Mouse (Mus musculus): Measurements from ENCODE around the gene Rnls. TPM values are rescaled to one million over a fixed set of nuclear protein-coding genes. Genes with fewer than 3 reads are reported as not detected.

Rnls gene
- polyA plus RNA-seq, 1 experiment, result 1.6 TPM

- no peak for TF ChIP-seq POLR2A (IDR thresholded peaks at IDR 0.05; ENCODE audit: low read depth, low read length)
- no peak for TF ChIP-seq CTCF (IDR thresholded peaks at IDR 0.05; ENCODE audit: borderline replicate concordance, insufficient read depth, low read length)
- Histone ChIP-seq H3K27ac (ENCODE audit: insufficient read depth, low read length) (no peak overlapping the region), H3K4me1 (ENCODE audit: control insufficient read depth, insufficient read depth, low read length) (peaks cover 3% of the 10 kb centered on the region; the same call in 1 of the 2 replicates), H3K4me3 (ENCODE audit: insufficient read depth, low read length) (no peak overlapping the region)
These were observed 290.7 kb downstream of the Rnls start for GRCm38 (mm10) chr19:33101093-33102007.

GRCm38 (mm10) chr19:33100598-33100997 lies 291.5 kb downstream of the Rnls start:
- TF ChIP-seq CTCF (IDR thresholded peaks at IDR 0.05; ENCODE audit: borderline replicate concordance, insufficient read depth, low read length) (no peak), POLR2A (IDR thresholded peaks at IDR 0.05; ENCODE audit: low read depth, low read length) (no peak)
- H3K4me1 ChIP-seq (ENCODE audit: control insufficient read depth, insufficient read depth, low read length), result peaks cover 3% of the 10 kb centered on the region; the same call in 1 of the 2 replicates

DNA sequence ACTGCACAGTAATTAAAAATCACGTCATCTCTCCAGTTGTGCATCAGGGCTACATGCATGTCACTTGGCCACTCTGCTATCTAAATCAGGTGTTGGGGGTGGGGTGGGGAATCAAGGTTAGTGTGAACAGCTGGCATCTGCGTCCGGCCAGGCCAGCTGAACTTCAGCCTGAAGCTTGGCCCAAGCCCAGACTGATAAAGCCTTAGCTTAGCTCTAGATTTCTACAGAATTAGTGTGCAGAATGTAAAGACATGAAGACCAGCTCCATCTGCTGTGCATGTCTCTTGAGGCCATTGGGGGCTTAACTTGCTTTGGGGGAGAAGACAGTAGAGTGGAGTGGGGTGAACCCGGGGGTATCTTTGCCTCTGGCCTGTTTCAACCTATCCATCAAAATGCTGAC lies 292.1 kb downstream of the Rnls start:
- peaks cover 3% of the 10 kb centered on the region; the same call in 1 of the 2 replicates for H3K4me1 ChIP-seq (ENCODE audit: control insufficient read depth, insufficient read depth, low read length)
- H3K27ac ChIP-seq (ENCODE audit: insufficient read depth, low read length), result no peak overlapping the region
- TF ChIP-seq CTCF (IDR thresholded peaks at IDR 0.05; ENCODE audit: borderline replicate concordance, insufficient read depth, low read length), result no peak
- no peak for TF ChIP-seq POLR2A (IDR thresholded peaks at IDR 0.05; ENCODE audit: low read depth, low read length)
- no peak overlapping the region for H3K4me3 ChIP-seq (ENCODE audit: insufficient read depth, low read length)

More at GRCm38 (mm10) chr19:33100598-33100997, 291.5 kb downstream of the Rnls start:
- Histone ChIP-seq H3K27ac (ENCODE audit: insufficient read depth, low read length) (no peak overlapping the region), H3K4me3 (ENCODE audit: insufficient read depth, low read length) (no peak overlapping the region)

DNA sequence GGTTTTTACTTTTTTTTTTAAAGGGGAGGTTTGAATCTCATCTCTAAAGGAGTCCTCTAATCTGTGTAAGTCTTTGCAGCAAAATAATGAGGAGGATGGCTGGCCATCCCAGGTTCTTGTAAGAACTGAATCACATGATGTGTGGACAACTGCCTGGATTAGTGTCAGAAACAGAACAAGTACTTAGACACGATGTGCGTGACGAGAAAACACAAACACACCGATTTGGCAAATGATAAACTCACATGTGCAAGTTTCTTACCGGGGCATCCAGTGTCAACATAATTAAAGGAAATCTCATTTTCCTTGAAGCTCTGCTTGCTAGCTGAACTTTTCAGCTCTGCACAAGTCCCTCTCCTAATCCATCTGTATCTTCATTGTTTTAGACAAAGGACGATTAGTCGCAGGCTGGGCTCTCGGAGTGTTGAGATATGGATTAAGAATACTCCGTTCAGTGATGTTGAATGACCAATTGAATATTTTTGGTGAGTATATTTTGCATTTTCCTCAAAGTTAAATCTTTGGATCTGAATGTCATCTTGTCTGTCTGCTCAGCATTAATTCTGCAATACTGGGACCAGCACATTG lies 292.8 kb downstream of the Rnls start:
- TF ChIP-seq CTCF (IDR thresholded peaks at IDR 0.05; ENCODE audit: borderline replicate concordance, insufficient read depth, low read length) (no peak), POLR2A (IDR thresholded peaks at IDR 0.05; ENCODE audit: low read depth, low read length) (no peak)
- Histone ChIP-seq H3K4me3 (ENCODE audit: insufficient read depth, low read length) (no peak overlapping the region), H3K27ac (ENCODE audit: insufficient read depth, low read length) (no peak overlapping the region), H3K4me1 (ENCODE audit: control insufficient read depth, insufficient read depth, low read length) (peaks cover 3% of the 10 kb centered on the region; the same call in 1 of the 2 replicates)

GRCm38 (mm10) chr19:33097691-33098090 lies 294.4 kb downstream of the Rnls start:
- TF ChIP-seq POLR2A (IDR thresholded peaks at IDR 0.05; ENCODE audit: low read depth, low read length) (no peak), CTCF (IDR thresholded peaks at IDR 0.05; ENCODE audit: borderline replicate concordance, insufficient read depth, low read length) (no peak)
- H3K4me1 ChIP-seq (ENCODE audit: control insufficient read depth, insufficient read depth, low read length), result peaks cover 3% of the 10 kb centered on the region; the same call in 1 of the 2 replicates
- no peak overlapping the region for H3K4me3 ChIP-seq (ENCODE audit: insufficient read depth, low read length)
- H3K27ac ChIP-seq (ENCODE audit: insufficient read depth, low read length), result no peak overlapping the region

- Histone ChIP-seq H3K4me1 (ENCODE audit: control insufficient read depth, insufficient read depth, low read length) (no peaks in the 10 kb centered on the region; the same call in 1 of the 2 replicates), H3K27ac (ENCODE audit: insufficient read depth, low read length) (no peak overlapping the region), H3K4me3 (ENCODE audit: insufficient read depth, low read length) (no peak overlapping the region)
- TF ChIP-seq POLR2A (IDR thresholded peaks at IDR 0.05; ENCODE audit: low read depth, low read length) (no peak), CTCF (IDR thresholded peaks at IDR 0.05; ENCODE audit: borderline replicate concordance, insufficient read depth, low read length) (no peak)
These were observed 295.5 kb downstream of the Rnls start for GRCm38 (mm10) chr19:33096581-33096980.

DNA sequence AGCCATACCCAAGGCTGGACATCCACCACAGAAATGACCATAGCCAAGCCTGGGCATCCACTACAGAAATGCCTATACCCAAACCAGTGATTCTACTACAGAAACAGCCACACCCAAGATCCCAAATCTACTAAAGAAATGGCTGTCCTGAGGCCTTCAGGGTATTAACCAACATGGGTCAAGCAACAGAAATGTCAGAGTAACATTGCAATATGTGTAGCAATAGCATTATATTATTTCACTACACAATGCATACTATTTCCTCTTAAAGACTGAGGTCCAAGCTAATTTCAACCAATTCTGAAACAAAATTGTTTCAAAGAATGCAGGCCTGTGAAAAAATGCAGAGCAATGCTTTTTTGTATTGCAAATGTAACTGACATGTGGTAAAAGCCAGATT lies 299.5 kb downstream of the Rnls start:
- no peaks in the 10 kb centered on the region for H3K4me1 ChIP-seq (ENCODE audit: control insufficient read depth, insufficient read depth, low read length)
- TF ChIP-seq POLR2A (IDR thresholded peaks at IDR 0.05; ENCODE audit: low read depth, low read length), result no peak
- TF ChIP-seq CTCF (IDR thresholded peaks at IDR 0.05; ENCODE audit: borderline replicate concordance, insufficient read depth, low read length), result no peak
- no peak overlapping the region for H3K4me3 ChIP-seq (ENCODE audit: insufficient read depth, low read length)
- H3K27ac ChIP-seq (ENCODE audit: insufficient read depth, low read length), result no peak overlapping the region

DNA sequence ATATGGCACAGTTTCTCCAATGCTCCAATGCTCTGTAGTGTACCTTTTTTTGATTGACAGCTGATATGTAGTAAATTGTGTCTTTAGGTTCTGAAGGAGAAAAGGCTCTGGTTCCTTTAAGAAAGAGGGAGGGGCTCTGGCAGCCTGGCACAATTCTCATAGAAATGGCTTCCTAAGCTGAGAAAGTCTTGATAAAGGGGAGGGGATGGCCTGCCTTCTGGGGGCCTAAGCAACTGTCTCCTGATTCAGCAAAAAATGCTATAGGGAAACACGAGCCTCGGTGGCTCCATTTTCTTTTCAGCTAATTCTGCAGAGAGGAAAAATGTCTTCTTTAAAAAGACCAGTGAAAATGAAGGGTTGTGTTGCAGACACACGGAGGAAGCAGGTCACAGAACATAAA lies 300.8 kb downstream of the Rnls start:
- no peak overlapping the region for H3K27ac ChIP-seq (ENCODE audit: insufficient read depth, low read length)
- no peaks in the 10 kb centered on the region for H3K4me1 ChIP-seq (ENCODE audit: control insufficient read depth, insufficient read depth, low read length)
- TF ChIP-seq CTCF (IDR thresholded peaks at IDR 0.05; ENCODE audit: borderline replicate concordance, insufficient read depth, low read length), result no peak
- TF ChIP-seq POLR2A (IDR thresholded peaks at IDR 0.05; ENCODE audit: low read depth, low read length), result no peak
- no peak overlapping the region for H3K4me3 ChIP-seq (ENCODE audit: insufficient read depth, low read length)

DNA sequence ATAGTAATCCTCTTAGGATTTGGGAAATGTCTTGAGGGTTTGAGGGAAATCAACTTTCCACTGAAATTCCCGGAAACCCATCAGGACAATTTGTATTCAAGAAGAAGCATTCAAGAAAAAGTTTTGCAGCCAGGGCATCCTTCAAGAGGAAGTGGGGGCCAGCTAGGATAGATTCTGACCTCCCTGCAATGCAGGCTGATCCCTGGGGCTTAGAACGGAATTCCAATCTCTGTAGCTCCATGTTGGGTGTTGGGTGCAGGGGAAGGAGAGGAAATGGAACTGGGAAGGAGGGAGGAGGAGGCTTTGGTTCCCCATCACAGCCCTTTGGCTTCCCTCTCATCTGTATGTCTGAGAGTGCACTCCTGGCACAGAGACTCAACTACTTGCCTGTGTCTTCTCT lies 303.2 kb downstream of the Rnls start:
- no peak for TF ChIP-seq CTCF (IDR thresholded peaks at IDR 0.05; ENCODE audit: borderline replicate concordance, insufficient read depth, low read length)
- TF ChIP-seq POLR2A (IDR thresholded peaks at IDR 0.05; ENCODE audit: low read depth, low read length), result no peak
- no peak overlapping the region for H3K4me3 ChIP-seq (ENCODE audit: insufficient read depth, low read length)
- H3K27ac ChIP-seq (ENCODE audit: insufficient read depth, low read length), result no peak overlapping the region
- no peaks in the 10 kb centered on the region for H3K4me1 ChIP-seq (ENCODE audit: control insufficient read depth, insufficient read depth, low read length)

DNA sequence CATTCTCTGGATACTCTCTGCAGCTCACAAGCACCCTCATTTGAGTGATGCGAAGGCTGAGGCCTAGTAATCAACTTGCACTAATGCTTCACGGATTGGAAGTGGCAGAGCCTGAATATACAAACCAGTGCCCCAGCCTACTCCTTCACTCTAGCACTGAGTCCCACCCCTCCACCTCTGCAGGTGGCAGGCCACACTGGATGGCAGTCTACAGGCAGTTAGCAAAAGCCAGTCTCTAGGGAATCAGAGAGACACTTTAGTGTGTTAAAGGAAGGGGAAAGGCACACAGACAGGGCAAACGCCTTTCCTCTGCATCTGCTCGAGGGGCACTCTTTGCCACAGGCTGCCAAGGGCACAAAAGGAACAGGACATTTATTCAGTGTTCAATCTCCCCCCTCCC lies 304.1 kb downstream of the Rnls start:
- TF ChIP-seq POLR2A (IDR thresholded peaks at IDR 0.05; ENCODE audit: low read depth, low read length), result no peak
- TF ChIP-seq CTCF (IDR thresholded peaks at IDR 0.05; ENCODE audit: borderline replicate concordance, insufficient read depth, low read length), result no peak
- Histone ChIP-seq H3K4me1 (ENCODE audit: control insufficient read depth, insufficient read depth, low read length) (no peaks in the 10 kb centered on the region), H3K4me3 (ENCODE audit: insufficient read depth, low read length) (no peak overlapping the region), H3K27ac (ENCODE audit: insufficient read depth, low read length) (no peak overlapping the region)

Other genes starting within 250 kb of the Rnls start
- not detected in 2 replicates for gene Lipo4, start 125.5 kb upstream of the Rnls start, polyA plus RNA-seq (2011; ENCODE audit: insufficient read length, low read depth, missing spikeins)
- not detected in 2 replicates for gene Gm8978, start 233.0 kb upstream of the Rnls start, polyA plus RNA-seq (2011; ENCODE audit: insufficient read length, low read depth, missing spikeins)

Measured in embryonic fibroblast, embryonic 13.5 days (primary cell).